Mouse (Mus musculus) thymus, postnatal 10 days (tissue): ENCODE measurements around the gene Sos1.
"Not testable (repeated sequence)": the region's sequence is repeated elsewhere in the genome, so short reads cannot be mapped to it uniquely, and the experiment has no call there.

Experiments used
- DNase-seq, 2 experiments: peaks; one replicate each; pipeline ENCODE4 v3.0.0; 2021; ENCODE audit warnings: low spot score in 2 of 2

Sos1 gene

GRCm38 (mm10) chr17:80426171-80426570 is 54.1 kb downstream of the Sos1 start:
- no peak for DNase-seq

GRCm38 (mm10) chr17:80420998-80421397 is 59.3 kb downstream of the Sos1 start:
- DNase-seq: no peak

- no peak for DNase-seq
Measured at GRCm38 (mm10) chr17:80418572-80419210, 61.6 kb downstream of the Sos1 start.

- no peak for DNase-seq
Measured at GRCm38 (mm10) chr17:80411182-80411581, 69.1 kb downstream of the Sos1 start.

- no peak for DNase-seq
Measured at GRCm38 (mm10) chr17:80398243-80398642, 82.0 kb downstream of the Sos1 start.

GRCm38 (mm10) chr17:80391423-80392403 is 88.5 kb downstream of the Sos1 start:
- peak; percentile 52 to 63 for DNase-seq

- DNase-seq: no peak
Measured at GRCm38 (mm10) chr17:80390024-80390423, 90.2 kb downstream of the Sos1 start.

- DNase-seq: no peak
Measured at GRCm38 (mm10) chr17:80385671-80386070, 94.6 kb downstream of the Sos1 start.

- DNase-seq: not testable (repeated sequence)
Measured at GRCm38 (mm10) chr17:80378386-80378785, 101.9 kb downstream of the Sos1 start.

GRCm38 (mm10) chr17:80373726-80374096 is 106.5 kb downstream of the Sos1 start:
- no peak for DNase-seq

- DNase-seq: peak; percentile 83 to 85
Measured at GRCm38 (mm10) chr17:80372989-80373725, 107.1 kb downstream of the Sos1 start, which contains the start of gene Gm10190. Gene Gm10190 (minus strand): TSS chr17:80373541.

- DNase-seq: no peak
Measured at GRCm38 (mm10) chr17:80368606-80369005, 111.6 kb downstream of the Sos1 start.

GRCm38 (mm10) chr17:80367276-80367675 is 113.0 kb downstream of the Sos1 start:
- no peak for DNase-seq

GRCm38 (mm10) chr17:80360245-80360644 is 120.0 kb downstream of the Sos1 start:
- no peak for DNase-seq

- no peak for DNase-seq
Measured at GRCm38 (mm10) chr17:80347234-80347633, 133.0 kb downstream of the Sos1 start.

- no peak for DNase-seq
Measured at GRCm38 (mm10) chr17:80346591-80347125, 133.6 kb downstream of the Sos1 start.

GRCm38 (mm10) chr17:80345277-80345676 is 135.0 kb downstream of the Sos1 start:
- no peak for DNase-seq
